Mouse (Mus musculus): ENCODE measurements around the gene Olfr857. TPM values are rescaled to one million over a fixed set of nuclear protein-coding genes. Genes with fewer than 3 reads are reported as not detected.
"Not testable (repeated sequence)": the region's sequence is repeated elsewhere in the genome, so short reads cannot be mapped to it uniquely, and the experiment has no call there.

Olfr857 gene
- polyA plus RNA-seq (2012; rRNA removed) = not detected in 2 replicates

DNA sequence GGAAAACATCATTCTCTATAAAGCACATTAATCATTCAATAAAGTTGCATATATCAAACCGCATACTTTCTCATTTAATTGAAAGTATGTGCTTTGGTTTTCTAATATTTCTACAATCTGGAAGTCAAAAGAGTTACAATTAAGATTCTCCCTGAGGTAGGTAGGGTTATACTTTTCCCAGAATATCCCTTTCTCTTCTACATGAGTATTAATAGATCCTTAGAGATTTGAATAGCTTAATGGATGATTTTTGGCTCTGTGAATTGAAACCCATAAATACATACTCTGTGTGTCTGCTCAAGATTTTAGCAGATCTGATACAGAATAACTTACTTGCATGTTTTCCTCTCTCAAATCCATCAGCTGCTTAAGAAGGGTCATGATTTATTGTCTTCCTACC, at the start of gene Olfr857:
Gene Olfr857, plus strand, starts transcription at position 301 of the 400 bp plus-strand sequence.
- TF ChIP-seq POLR2A (IDR thresholded peaks at IDR 0.05; ENCODE audit: control insufficient read depth, extremely low read depth, insufficient read depth, low read length, poor library complexity) (no peak), CTCF (IDR thresholded peaks at IDR 0.05; ENCODE audit: borderline replicate concordance, control insufficient read depth, extremely low read depth, insufficient read depth, low read length, poor library complexity) (no peak)
- 98% methylated on average over 1 of the region's 1 CpGs for WGBS
- DNase-seq = no peak

DNA sequence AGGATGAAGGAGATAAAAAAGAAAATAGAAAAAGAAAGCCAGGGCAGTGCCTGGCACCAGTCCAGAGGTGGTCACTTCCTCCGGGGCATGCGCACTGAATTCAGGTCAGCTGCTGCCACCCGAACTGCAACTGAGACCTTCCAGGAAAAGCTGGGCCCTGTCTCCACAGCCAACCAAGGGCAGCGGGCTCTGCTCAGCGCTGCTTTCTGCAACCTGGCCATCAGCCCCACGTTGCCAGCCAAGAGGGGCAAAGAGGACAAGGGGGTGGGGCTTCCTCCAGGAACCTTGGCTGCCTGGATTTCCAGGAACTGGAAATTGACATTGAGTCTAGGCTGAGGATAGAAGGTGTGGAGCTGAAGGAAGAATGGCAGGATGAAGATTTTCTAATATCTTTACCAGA, 19.0 kb upstream of the Olfr857 start:
- H3K27ac ChIP-seq (ENCODE audit: control insufficient read depth, insufficient read depth, low read length) = no peak overlapping the region
- TF ChIP-seq POLR2A (IDR thresholded peaks at IDR 0.05; ENCODE audit: control insufficient read depth, extremely low read depth, insufficient read depth, low read length, poor library complexity) = no peak
- TF ChIP-seq CTCF (IDR thresholded peaks at IDR 0.05; ENCODE audit: borderline replicate concordance, control insufficient read depth, extremely low read depth, insufficient read depth, low read length, poor library complexity) = no peak
- no peaks in the 10 kb centered on the region for H3K36me3 ChIP-seq (ENCODE audit: control insufficient read depth, insufficient read depth, low read length)
- H3K27me3 ChIP-seq (ENCODE audit: control insufficient read depth, insufficient read depth, low read length) = no peaks in the 10 kb centered on the region
- WGBS = 90% methylated on average over 6 of the region's 6 CpGs
- H3K4me3 ChIP-seq (ENCODE audit: control insufficient read depth, insufficient read depth, low read length) = no peak overlapping the region
- no peaks in the 10 kb centered on the region for H3K4me1 ChIP-seq (replicated peaks; ENCODE audit: control insufficient read depth, insufficient read depth, low read length)
- DNase-seq = no peak

More for the DNA sequence above, at the start of gene Olfr857:
- Histone ChIP-seq H3K4me1 (replicated peaks; ENCODE audit: control insufficient read depth, insufficient read depth, low read length) (no peaks in the 10 kb centered on the region), H3K36me3 (ENCODE audit: control insufficient read depth, insufficient read depth, low read length) (no peaks in the 10 kb centered on the region), H3K27ac (ENCODE audit: control insufficient read depth, insufficient read depth, low read length) (no peak within 1 kb of the TSS), H3K4me3 (ENCODE audit: control insufficient read depth, insufficient read depth, low read length) (no peak within 1 kb of the TSS), H3K27me3 (ENCODE audit: control insufficient read depth, insufficient read depth, low read length) (no peaks in the 10 kb centered on the region)

DNA sequence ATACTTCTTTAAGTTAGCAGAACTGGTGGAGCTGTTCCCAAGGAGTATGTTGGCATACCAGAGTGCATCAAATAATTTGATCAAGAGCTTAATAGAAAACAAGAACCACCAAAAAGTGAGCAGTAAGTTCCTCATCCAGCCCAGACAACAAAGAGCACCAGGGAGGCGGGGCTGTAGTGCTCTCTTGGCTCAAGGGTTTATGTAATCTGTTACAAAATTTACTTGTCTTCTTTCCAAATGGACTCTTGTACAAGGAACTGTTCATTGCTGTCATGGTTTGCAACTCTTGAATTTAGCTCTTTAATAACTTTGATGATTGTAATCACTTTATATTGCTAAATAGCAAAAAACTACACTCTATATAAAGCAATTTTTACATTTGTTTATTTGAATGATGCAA, 17.8 kb upstream of the Olfr857 start:
- Histone ChIP-seq H3K36me3 (ENCODE audit: control insufficient read depth, insufficient read depth, low read length) (no peaks in the 10 kb centered on the region), H3K27ac (ENCODE audit: control insufficient read depth, insufficient read depth, low read length) (no peak overlapping the region), H3K4me1 (replicated peaks; ENCODE audit: control insufficient read depth, insufficient read depth, low read length) (no peaks in the 10 kb centered on the region), H3K4me3 (ENCODE audit: control insufficient read depth, insufficient read depth, low read length) (no peak overlapping the region), H3K27me3 (ENCODE audit: control insufficient read depth, insufficient read depth, low read length) (no peaks in the 10 kb centered on the region)
- 89% methylated on average over 1 of the region's 1 CpGs for WGBS
- TF ChIP-seq POLR2A (IDR thresholded peaks at IDR 0.05; ENCODE audit: control insufficient read depth, extremely low read depth, insufficient read depth, low read length, poor library complexity) (no peak), CTCF (IDR thresholded peaks at IDR 0.05; ENCODE audit: borderline replicate concordance, control insufficient read depth, extremely low read depth, insufficient read depth, low read length, poor library complexity) (no peak)
- no peak for DNase-seq

DNA sequence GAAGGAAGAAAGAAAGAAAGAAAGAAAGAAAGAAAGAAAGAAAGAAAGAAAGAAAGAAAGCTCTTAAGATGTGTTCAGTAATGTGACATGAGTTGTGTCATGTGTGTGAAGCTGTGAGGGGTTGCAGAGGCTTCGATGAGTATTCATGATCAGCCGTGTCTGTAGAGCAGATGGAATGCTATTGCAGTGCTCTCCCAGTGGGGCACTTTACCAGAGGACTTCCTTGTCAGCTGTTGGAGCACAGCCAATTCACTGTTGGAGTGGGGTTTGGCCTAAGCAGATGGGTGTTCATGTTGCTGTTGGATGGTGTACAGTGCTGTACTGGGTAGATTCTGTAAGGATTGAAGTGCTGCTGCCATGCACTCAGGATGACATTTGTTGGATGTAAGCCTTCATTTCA, 16.8 kb upstream of the Olfr857 start:
- Histone ChIP-seq H3K27ac (ENCODE audit: control insufficient read depth, insufficient read depth, low read length) (no peak overlapping the region), H3K4me3 (ENCODE audit: control insufficient read depth, insufficient read depth, low read length) (no peak overlapping the region), H3K27me3 (ENCODE audit: control insufficient read depth, insufficient read depth, low read length) (no peaks in the 10 kb centered on the region), H3K4me1 (replicated peaks; ENCODE audit: control insufficient read depth, insufficient read depth, low read length) (no peaks in the 10 kb centered on the region), H3K36me3 (ENCODE audit: control insufficient read depth, insufficient read depth, low read length) (no peaks in the 10 kb centered on the region)
- DNase-seq = no peak
- TF ChIP-seq CTCF (IDR thresholded peaks at IDR 0.05; ENCODE audit: borderline replicate concordance, control insufficient read depth, extremely low read depth, insufficient read depth, low read length, poor library complexity) (no peak), POLR2A (IDR thresholded peaks at IDR 0.05; ENCODE audit: control insufficient read depth, extremely low read depth, insufficient read depth, low read length, poor library complexity) (no peak)
- 88% methylated on average over 2 of the region's 2 CpGs for WGBS

DNA sequence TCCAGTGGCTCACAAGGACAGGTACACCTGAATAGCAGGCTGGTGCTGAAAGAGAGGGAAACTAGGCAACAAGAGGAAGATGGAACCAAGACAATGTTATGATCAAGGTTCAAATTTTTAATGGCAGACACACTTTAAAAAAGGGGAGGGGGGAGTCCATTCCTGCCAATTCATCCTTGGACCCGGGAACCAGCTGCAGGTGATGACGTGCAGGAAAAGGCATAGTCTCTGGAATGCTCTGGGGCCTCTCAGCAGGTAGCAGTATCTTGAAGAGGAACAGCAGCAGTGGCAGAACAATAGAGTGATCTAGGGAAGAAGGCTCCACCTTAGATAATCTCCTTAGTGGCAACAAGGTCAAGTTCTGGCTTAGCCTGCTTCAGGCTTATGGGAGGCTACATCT, 14.9 kb upstream of the Olfr857 start:
- not testable (repeated sequence) for H3K27me3 ChIP-seq (ENCODE audit: control insufficient read depth, insufficient read depth, low read length); DNase-seq; H3K4me1 ChIP-seq (replicated peaks; ENCODE audit: control insufficient read depth, insufficient read depth, low read length); H3K4me3 ChIP-seq (ENCODE audit: control insufficient read depth, insufficient read depth, low read length); H3K36me3 ChIP-seq (ENCODE audit: control insufficient read depth, insufficient read depth, low read length); H3K27ac ChIP-seq (ENCODE audit: control insufficient read depth, insufficient read depth, low read length)
- 55% methylated on average over 2 of the region's 2 CpGs for WGBS

DNA sequence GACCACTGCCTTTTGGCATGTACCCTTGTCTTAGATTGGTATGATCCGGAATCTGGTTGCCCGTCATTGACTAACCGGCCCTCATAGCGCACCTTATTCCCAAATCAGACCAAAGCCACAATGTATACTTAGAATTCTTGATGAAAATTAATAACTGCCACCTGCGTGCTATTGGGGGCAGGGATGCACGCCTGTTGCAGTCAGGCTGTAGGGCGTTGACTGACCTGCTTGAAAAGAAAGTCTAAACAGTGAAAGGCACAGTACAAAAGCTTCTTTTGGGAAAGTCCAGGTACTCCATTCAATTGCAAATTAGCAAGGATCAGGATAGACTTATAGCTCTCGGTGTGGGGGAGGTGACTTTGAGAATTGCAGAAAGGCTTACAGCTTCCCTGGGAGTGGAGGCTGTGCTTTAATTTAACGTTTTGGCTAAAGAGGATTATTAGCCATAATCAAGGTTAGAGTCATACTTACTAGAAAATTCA, 14.3 kb upstream of the Olfr857 start:
- H3K27me3 ChIP-seq (ENCODE audit: control insufficient read depth, insufficient read depth, low read length); H3K4me1 ChIP-seq (replicated peaks; ENCODE audit: control insufficient read depth, insufficient read depth, low read length); H3K4me3 ChIP-seq (ENCODE audit: control insufficient read depth, insufficient read depth, low read length); DNase-seq; H3K36me3 ChIP-seq (ENCODE audit: control insufficient read depth, insufficient read depth, low read length); H3K27ac ChIP-seq (ENCODE audit: control insufficient read depth, insufficient read depth, low read length): not testable (repeated sequence)
- 83% methylated on average over 9 of the region's 9 CpGs for WGBS

DNA sequence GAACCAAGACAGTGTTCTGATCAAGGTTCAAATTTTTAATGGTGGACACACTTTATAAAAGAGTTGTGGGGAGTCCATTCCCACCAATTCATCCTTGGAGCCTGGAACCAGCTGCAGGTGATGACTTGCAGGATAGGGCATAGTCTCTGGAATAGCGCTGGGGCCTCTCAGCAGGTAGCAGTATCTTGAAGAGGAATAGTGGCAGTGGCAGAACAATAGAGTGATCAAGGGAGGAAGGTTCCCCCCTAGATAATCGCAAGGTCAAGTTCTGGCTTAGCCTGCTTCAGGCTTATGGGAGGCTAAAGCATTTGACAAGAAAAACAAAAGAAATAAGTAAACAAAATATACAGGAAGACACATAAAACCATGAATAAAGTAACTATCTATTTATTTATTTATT, 4.7 kb upstream of the Olfr857 start:
- not testable (repeated sequence) for H3K27me3 ChIP-seq (ENCODE audit: control insufficient read depth, insufficient read depth, low read length); H3K27ac ChIP-seq (ENCODE audit: control insufficient read depth, insufficient read depth, low read length); H3K4me3 ChIP-seq (ENCODE audit: control insufficient read depth, insufficient read depth, low read length); DNase-seq; H3K36me3 ChIP-seq (ENCODE audit: control insufficient read depth, insufficient read depth, low read length); H3K4me1 ChIP-seq (replicated peaks; ENCODE audit: control insufficient read depth, insufficient read depth, low read length)
- WGBS = 73% methylated on average over 2 of the region's 2 CpGs

Other genes starting within 250 kb of the Olfr857 start
- gene Olfr850, start 231.2 kb upstream of the Olfr857 start, polyA plus RNA-seq (2012; rRNA removed) = not detected in 2 replicates
- not detected in 2 replicates for gene Olfr851, start 216.1 kb upstream of the Olfr857 start, polyA plus RNA-seq (2012; rRNA removed)
- gene Olfr853, start 168.4 kb upstream of the Olfr857 start, polyA plus RNA-seq (2012; rRNA removed) = not detected in 2 replicates
- gene Olfr854, start 142.1 kb upstream of the Olfr857 start, polyA plus RNA-seq (2012; rRNA removed) = not detected in 2 replicates
- not detected in 2 replicates for gene Olfr855, start 126.8 kb upstream of the Olfr857 start, polyA plus RNA-seq (2012; rRNA removed)
- gene Zfp317, start 87.3 kb upstream of the Olfr857 start, polyA plus RNA-seq (2012; rRNA removed) = 9.7 and 10.9 TPM in 2 replicates
- gene Olfr58, start 70.8 kb downstream of the Olfr857 start, polyA plus RNA-seq (2012; rRNA removed) = not detected in 2 replicates
- not detected in 2 replicates for gene Olfr859, start 95.5 kb downstream of the Olfr857 start, polyA plus RNA-seq (2012; rRNA removed)
- gene Olfr860, start 140.3 kb downstream of the Olfr857 start, polyA plus RNA-seq (2012; rRNA removed) = not detected in 2 replicates
- not detected in 2 replicates for gene Olfr862, start 178.6 kb downstream of the Olfr857 start, polyA plus RNA-seq (2012; rRNA removed)
- not detected in 2 replicates for gene Olfr77, start 207.4 kb downstream of the Olfr857 start, polyA plus RNA-seq (2012; rRNA removed)